Mouse (Mus musculus): ENCODE data around the gene Tnni1.

GRCm38 (mm10) chr1:135818481-135819086 lies 39.4 kb downstream of the Tnni1 start, which contains the start of gene Lad1:
- no peak for TF ChIP-seq CTCF (IDR thresholded peaks at IDR 0.05; ENCODE audit: insufficient read depth, low read length)
- no peak for TF ChIP-seq POLR2A (IDR thresholded peaks at IDR 0.05; ENCODE audit: borderline replicate concordance, extremely low read depth, low read depth, low read length)

All from lung, adult 2 months (tissue).